Comparison of ENCODE assay signal across 25 mouse cellular contexts in the genomic region with DNA sequence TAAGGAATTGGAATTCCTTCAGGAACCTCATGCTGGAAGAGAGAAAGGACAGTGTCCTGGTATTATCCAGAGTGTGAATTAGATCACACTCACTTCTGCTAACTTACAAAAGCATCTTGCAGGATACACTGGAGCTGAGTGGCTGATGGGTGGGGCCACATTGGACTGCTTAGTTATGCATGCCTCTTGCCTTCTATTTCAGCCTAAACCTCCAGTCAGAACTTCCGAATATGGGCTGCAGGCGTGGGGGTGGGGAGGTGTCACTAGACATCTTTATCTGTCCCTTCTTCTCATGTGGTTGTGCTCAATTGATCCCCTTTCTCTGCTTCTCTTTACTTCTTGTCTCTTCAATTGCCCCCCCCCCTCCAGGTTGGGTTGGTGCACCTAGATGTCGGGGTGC.
DNase-seq lines count a peak whose midpoint lies in the region; TF ChIP-seq lines count a peak whose summit lies in the region.
"Had no signal": no experiment of that assay in that cellular context is flagged by ENCODE, and none has a peak within 500 bp of the region (broad histone marks: within the 10 kb centered on the region; RNA-seq: fewer than 3 reads in every experiment).

No protein-coding gene starts in this region.

- no peak overlapping the region for H3K4me3 ChIP-seq in heart, embryonic 10.5 days
- no peak overlapping the region for H3K4me3 ChIP-seq in MEL (ENCODE audit: control insufficient read depth in 1 of 2, insufficient read depth in 1 of 2, low read depth in 2 of 2, low read length in 2 of 2)
- H3K4me3 ChIP-seq: embryonic facial prominence, embryonic 10.5 days; embryonic facial prominence, embryonic 13.5 days; erythroblast, embryonic 14.5 days; forebrain, embryonic 12.5 days; forebrain, embryonic 15.5 days; hindbrain, embryonic 10.5 days; hindbrain, embryonic 13.5 days; intestine, embryonic 15.5 days had no signal

- no peaks in the 10 kb centered on the region for H3K79me2 ChIP-seq in MEL (ENCODE audit: control insufficient read depth, insufficient read depth, low read length, poor library complexity)

- TF ChIP-seq CTCF in MEL (IDR thresholded peaks at IDR 0.05 in 2 of 3, conservative IDR thresholded peaks at IDR 0.05 in 1 of 3; ENCODE audit: control insufficient read depth in 1 of 3, insufficient read depth in 1 of 3, low read depth in 2 of 3, low read length in 3 of 3, poor library complexity in 1 of 3, severe bottlenecking in 1 of 3): no peak

- no peak for TF ChIP-seq POLR2A in MEL (IDR thresholded peaks at IDR 0.05; ENCODE audit: control insufficient read depth in 1 of 2, insufficient read depth in 1 of 2, low read depth in 1 of 2, low read length in 2 of 2, poor library complexity in 1 of 2)

- 54% methylated on average over 3 of the region's 3 CpGs for WGBS in heart, embryonic 10.5 days

- H3K27me3 ChIP-seq in heart, embryonic 10.5 days (ENCODE audit: insufficient read depth, poor library complexity, severe bottlenecking): no peaks in the 10 kb centered on the region
- H3K27me3 ChIP-seq in MEL (ENCODE audit: control insufficient read depth in 1 of 2, insufficient read depth in 2 of 2, low read length in 2 of 2): no peaks in the 10 kb centered on the region
- H3K27me3 ChIP-seq in splenic B cell, adult 2 months (ENCODE audit: control insufficient read depth, insufficient read depth, low read length, poor library complexity, severe bottlenecking): no peaks in the 10 kb centered on the region
- H3K27me3 ChIP-seq: forebrain, embryonic 15.5 days; intestine, embryonic 15.5 days had no signal

- no peak for TF ChIP-seq RAD21 in MEL (IDR thresholded peaks at IDR 0.05; ENCODE audit: low read depth, low read length)

- H3K4me1 ChIP-seq in heart, embryonic 10.5 days: peaks cover 74% of the 10 kb centered on the region
- H3K4me1 ChIP-seq in MEL (ENCODE audit: control insufficient read depth in 1 of 2, insufficient read depth in 2 of 2, low read length in 2 of 2): peaks cover 25 to 35% of the 10 kb centered on the region in 2 experiments

- no peak for TF ChIP-seq EP300 in MEL (IDR thresholded peaks at IDR 0.05; ENCODE audit: low read depth in 1 of 2, low read length in 2 of 2)

- no peak overlapping the region for H3K9ac ChIP-seq in MEL (ENCODE audit: control insufficient read depth, low read depth, low read length, poor library complexity, severe bottlenecking)
- H3K9ac ChIP-seq: embryonic facial prominence, embryonic 13.5 days; forebrain, embryonic 12.5 days; forebrain, embryonic 15.5 days; hindbrain, embryonic 13.5 days; intestine, embryonic 15.5 days had no signal

- peak overlapping the region; percentile 74 for H3K27ac ChIP-seq in heart, embryonic 10.5 days
- H3K27ac ChIP-seq in MEL (ENCODE audit: control insufficient read depth, low read depth, low read length): no peak overlapping the region
- H3K27ac ChIP-seq: embryonic facial prominence, embryonic 10.5 days; embryonic facial prominence, embryonic 13.5 days; forebrain, embryonic 12.5 days; forebrain, embryonic 15.5 days; hindbrain, embryonic 10.5 days; hindbrain, embryonic 13.5 days; intestine, embryonic 15.5 days had no signal

- DNase-seq in heart, embryonic 10.5 days (ENCODE audit: low spot score): no peak
- DNase-seq in heart, adult 8-10 months (ENCODE audit: low spot score): no peak
- DNase-seq in spleen, postnatal 36 days (ENCODE audit: low spot score in 2 of 2): peak; percentile 36 to 56
- no peak for DNase-seq in spleen, adult 12 weeks (ENCODE audit: low spot score)
- DNase-seq in MEL (ENCODE audit: low read depth, low spot score): peak; percentile 36
- DNase-seq in splenic B cell, adult 2 months (ENCODE audit: low read depth, low spot score): peak; percentile 35
- no peak for DNase-seq in layer of hippocampus, adult 18-20 months (ENCODE audit: low spot score in 2 of 2)
- DNase-seq in embryo, embryonic 11 days: no peak
- DNase-seq: adrenal gland, postnatal 10 days; adrenal gland, postnatal 36 days; cerebellum, adult 18-20 months; cerebellum, adult 9-11 months; cerebellum, postnatal 25 days; gastrocnemius, postnatal 25 days; heart, adult 18-20 months; heart, postnatal 36 days had no signal

- no peaks in the 10 kb centered on the region for H3K36me3 ChIP-seq in heart, embryonic 10.5 days
- H3K36me3 ChIP-seq in MEL (ENCODE audit: control insufficient read depth in 1 of 2, insufficient read depth in 2 of 2, low read length in 2 of 2): peaks cover 0 to 21% of the 10 kb centered on the region in 2 experiments; a peak in 2 of 4 replicates
- no peaks in the 10 kb centered on the region for H3K36me3 ChIP-seq in splenic B cell, adult 2 months (ENCODE audit: control insufficient read depth, insufficient read depth, low read length, poor library complexity, severe bottlenecking)
- H3K36me3 ChIP-seq: embryonic facial prominence, embryonic 10.5 days; embryonic facial prominence, embryonic 13.5 days; forebrain, embryonic 12.5 days; forebrain, embryonic 15.5 days; G1E; hindbrain, embryonic 10.5 days; hindbrain, embryonic 13.5 days; intestine, embryonic 15.5 days had no signal

- H3K9me3 ChIP-seq in heart, embryonic 10.5 days: no peaks in the 10 kb centered on the region
- H3K9me3 ChIP-seq in MEL (replicated peaks; ENCODE audit: insufficient read depth, low read length): no peaks in the 10 kb centered on the region
- H3K9me3 ChIP-seq: embryonic facial prominence, embryonic 10.5 days; embryonic facial prominence, embryonic 13.5 days; forebrain, embryonic 12.5 days; forebrain, embryonic 15.5 days; G1E; hindbrain, embryonic 10.5 days; hindbrain, embryonic 13.5 days; intestine, embryonic 15.5 days had no signal

TF ChIP-seq in MEL, 35 proteins besides CTCF, POLR2A, EP300 and RAD21:
- TF ChIP-seq HCFC1 (IDR thresholded peaks at IDR 0.05; ENCODE audit: low read depth, low read length) (no peak), POLR2AphosphoS2 (IDR thresholded peaks at IDR 0.05; ENCODE audit: low read length) (no peak), POLR2AphosphoS5 (IDR thresholded peaks at IDR 0.05; ENCODE audit: borderline replicate concordance, low read depth, low read length) (no peak), TAL1 (IDR thresholded peaks at IDR 0.05; ENCODE audit: low read length) (no peak), ZMIZ1 (IDR thresholded peaks at IDR 0.05; ENCODE audit: low read depth, low read length) (no peak), UBTF (IDR thresholded peaks at IDR 0.05; ENCODE audit: borderline replicate concordance, insufficient read depth, low read depth, low read length) (no peak), ZKSCAN1 (IDR thresholded peaks at IDR 0.05; ENCODE audit: low read depth, low read length) (no peak), NELFE (IDR thresholded peaks at IDR 0.05; ENCODE audit: low read depth, low read length) (no peak), TBP (IDR thresholded peaks at IDR 0.05; ENCODE audit: low read depth, low read length) (no peak), MYC (IDR thresholded peaks at IDR 0.05; ENCODE audit: low read depth, low read length) (no peak), CHD1 (IDR thresholded peaks at IDR 0.05; ENCODE audit: low read depth, low read length) (no peak)

Comparison
In these comparisons a context has a peak if more than half of its experiments do, and no peak if none do; other contexts are left out.
1. DNase-seq: peak in spleen, postnatal 36 days (2 of 2), MEL (single experiment) and splenic B cell, adult 2 months (single experiment); none in heart, embryonic 10.5 days (single experiment), heart, adult 8-10 months (single experiment), spleen, adult 12 weeks (single experiment), layer of hippocampus, adult 18-20 months (0 of 2) and embryo, embryonic 11 days (single experiment).